Mouse (Mus musculus) forebrain, postnatal 0 days (tissue): Measurements from ENCODE around the gene Thbs1. TPM values are rescaled to one million over a fixed set of nuclear protein-coding genes. Genes with fewer than 3 reads are reported as not detected.

Source experiments
- ATAC-seq: fragments of 200-750 bp; cut with Nextera tagmentation; 2 replicates; pipeline ENCODE4 v1.8.0; 2017; ENCODE audit warnings: mild to moderate bottlenecking, moderate library complexity
- DNase-seq: peaks from one replicate; pipeline ENCODE4 v3.0.0-alpha.2; 2015
- H3K27ac ChIP-seq: fragments of 300-500 bp; sonication (generic); 2 replicates; pipeline ENCODE4 v1.5.1; 2014; ENCODE audit warnings: low read depth, mild to moderate bottlenecking, antibody characterized with exemption, low read length, moderate library complexity, mixed read lengths
- H3K27me3 ChIP-seq: fragments of 300-500 bp; sonication (generic); 2 replicates; pipeline ENCODE4 v1.6.1; 2014; ENCODE audit warnings: mild to moderate bottlenecking, low read length, mixed read lengths; ENCODE audit not compliant: insufficient read depth
- H3K36me3 ChIP-seq: fragments of 300-500 bp; sonication (generic); 2 replicates; pipeline ENCODE4 v1.6.1; 2014; ENCODE audit warnings: mild to moderate bottlenecking, moderate library complexity; ENCODE audit not compliant: insufficient read depth
- H3K4me1 ChIP-seq: fragments of 300-500 bp; sonication (generic); 2 replicates; pipeline ENCODE4 v1.6.1; 2014; ENCODE audit warnings: antibody characterized with exemption; ENCODE audit not compliant: insufficient read depth
- H3K4me2 ChIP-seq: fragments of 300-500 bp; sonication (generic); 2 replicates; pipeline ENCODE4 v1.6.1; 2014; ENCODE audit warnings: low read depth, mild to moderate bottlenecking, moderate library complexity
- H3K4me3 ChIP-seq: fragments of 300-500 bp; sonication (generic); 2 replicates; pipeline ENCODE4 v1.5.1; 2014; ENCODE audit warnings: low read depth, low read length, mixed read lengths
- H3K9ac ChIP-seq: fragments of 300-500 bp; sonication (generic); 2 replicates; pipeline ENCODE4 v1.6.1; 2014; ENCODE audit warnings: mild to moderate bottlenecking
- H3K9me3 ChIP-seq: fragments of 300-500 bp; sonication (generic); 2 replicates; pipeline ENCODE4 v1.6.1; 2016; ENCODE audit warnings: low read length
- CTCF ChIP-seq: sonication (generic); IDR thresholded peaks from 2 replicates; pipeline ENCODE4 v1.5.1; 2016; ENCODE audit warnings: antibody characterized with exemption, control low read depth, low read depth
- WGBS: fragments of 180-500 bp; shearing (Covaris S2); extraction: QIAGEN DNeasy Blood & Tissue Kit; methylation state at CpG from one replicate; pipeline ENCODE4 v1.1.7; 2014; 5-methylcytosine and 5-hydroxymethylcytosine counted together
- polyA plus RNA-seq: library from polyadenylated mRNA; unstranded; fragments of >200 nt; fragmentation: Nextera tagmentation; extraction: Ambion mirVana; gene quantifications from 2 replicates; pipeline ENCODE4 v1.2.1, GENCODE M21; 2015
- total RNA-seq: library from RNA; depleted of rRNA; stranded (reverse); fragments of >200 nt; gene quantifications from 2 replicates; pipeline ENCODE4 v1.2.3, GENCODE M21; 2014; rRNA removed

Gene Thbs1
- total and polyA plus RNA-seq, 2 experiments from 2014 or later = 4.4 to 16.0 TPM

GRCm38 (mm10) chr2:118160991-118161390 is 49.3 kb downstream of the Thbs1 start:
- Histone ChIP-seq H3K9ac (no peak overlapping the region), H3K4me3 (no peak overlapping the region), H3K36me3 (no peaks in the 10 kb centered on the region), H3K27ac (no peak overlapping the region), H3K4me2 (no peak overlapping the region), H3K4me1 (no peaks in the 10 kb centered on the region), H3K9me3 (no peaks in the 10 kb centered on the region), H3K27me3 (no peaks in the 10 kb centered on the region)
- 40% methylated on average over 2 of the region's 2 CpGs for WGBS
- DNase-seq (no peak), ATAC-seq (no peak)
- TF ChIP-seq CTCF = no peak

GRCm38 (mm10) chr2:118162486-118162885 is 50.8 kb downstream of the Thbs1 start:
- no peak for ATAC-seq
- H3K36me3 ChIP-seq = no peaks in the 10 kb centered on the region

GRCm38 (mm10) chr2:118164137-118164536 is 52.5 kb downstream of the Thbs1 start:
- H3K27ac ChIP-seq = no peak overlapping the region
- TF ChIP-seq CTCF = no peak
- no peaks in the 10 kb centered on the region for H3K9me3 ChIP-seq
- H3K4me1 ChIP-seq = no peaks in the 10 kb centered on the region
- WGBS = 75% methylated on average over 6 of the region's 6 CpGs
- DNase-seq = no peak
- H3K4me2 ChIP-seq = no peak overlapping the region
- no peaks in the 10 kb centered on the region for H3K36me3 ChIP-seq
- H3K9ac ChIP-seq = no peak overlapping the region
- no peak overlapping the region for H3K4me3 ChIP-seq
- no peak for ATAC-seq
- no peaks in the 10 kb centered on the region for H3K27me3 ChIP-seq

More at GRCm38 (mm10) chr2:118162486-118162885, 50.8 kb downstream of the Thbs1 start:
- no peak for TF ChIP-seq CTCF
- Histone ChIP-seq H3K9me3 (no peaks in the 10 kb centered on the region), H3K27ac (no peak overlapping the region), H3K4me1 (no peaks in the 10 kb centered on the region), H3K4me3 (no peak overlapping the region), H3K4me2 (no peak overlapping the region), H3K27me3 (no peaks in the 10 kb centered on the region), H3K9ac (no peak overlapping the region)
- no peak for DNase-seq
- WGBS = 84% methylated on average over 5 of the region's 5 CpGs

GRCm38 (mm10) chr2:118165691-118166090 is 54.0 kb downstream of the Thbs1 start:
- no peak overlapping the region for H3K4me3 ChIP-seq
- no peak for TF ChIP-seq CTCF
- H3K4me1 ChIP-seq = no peaks in the 10 kb centered on the region
- 94% methylated on average over 2 of the region's 2 CpGs for WGBS
- no peak overlapping the region for H3K27ac ChIP-seq
- H3K9me3 ChIP-seq = no peaks in the 10 kb centered on the region
- no peak overlapping the region for H3K4me2 ChIP-seq
- H3K27me3 ChIP-seq = no peaks in the 10 kb centered on the region
- DNase-seq (no peak), ATAC-seq (no peak)
- no peak overlapping the region for H3K9ac ChIP-seq
- no peaks in the 10 kb centered on the region for H3K36me3 ChIP-seq

- Histone ChIP-seq H3K36me3 (no peaks in the 10 kb centered on the region), H3K4me3 (no peak overlapping the region), H3K4me2 (no peak overlapping the region), H3K27me3 (no peaks in the 10 kb centered on the region), H3K9me3 (no peaks in the 10 kb centered on the region), H3K4me1 (no peaks in the 10 kb centered on the region), H3K27ac (no peak overlapping the region), H3K9ac (no peak overlapping the region)
- ATAC-seq (no peak), DNase-seq (no peak)
- no peak for TF ChIP-seq CTCF
- 43% methylated on average over 4 of the region's 4 CpGs for WGBS
Observed at GRCm38 (mm10) chr2:118167731-118168130, 56.1 kb downstream of the Thbs1 start.

- no peaks in the 10 kb centered on the region for H3K27me3 ChIP-seq
- no peak overlapping the region for H3K9ac ChIP-seq
- no peaks in the 10 kb centered on the region for H3K4me1 ChIP-seq
- ATAC-seq = no peak
- H3K9me3 ChIP-seq = no peaks in the 10 kb centered on the region
- no peaks in the 10 kb centered on the region for H3K36me3 ChIP-seq
- 51% methylated on average over 1 of the region's 1 CpGs for WGBS
- H3K27ac ChIP-seq = no peak overlapping the region
- no peak for TF ChIP-seq CTCF
- DNase-seq = no peak
- no peak overlapping the region for H3K4me3 ChIP-seq
- H3K4me2 ChIP-seq = no peak overlapping the region
Observed at GRCm38 (mm10) chr2:118168225-118168624, 56.5 kb downstream of the Thbs1 start.

- Histone ChIP-seq H3K4me1 (0 out of 2 replicates have a peak, but pooled peaks cover 2% of the 10 kb centered on the region), H3K9me3 (no peaks in the 10 kb centered on the region), H3K27me3 (no peaks in the 10 kb centered on the region), H3K9ac (no peak overlapping the region), H3K4me3 (no peak overlapping the region), H3K4me2 (no peak overlapping the region), H3K36me3 (no peaks in the 10 kb centered on the region), H3K27ac (no peak overlapping the region)
- ATAC-seq = no peak
- DNase-seq = no peak
- 83% methylated on average over 10 of the region's 10 CpGs for WGBS
- TF ChIP-seq CTCF = no peak
Observed at GRCm38 (mm10) chr2:118174558-118175383, 63.1 kb downstream of the Thbs1 start.

Other genes with a start within 250 kb of the Thbs1 start
- 2.9 and 3.7 TPM in 2 replicates for gene Fsip1, start 145.1 kb downstream of the Thbs1 start, total RNA-seq
- gene Fsip1, start 145.1 kb downstream of the Thbs1 start, polyA plus RNA-seq = 4.0 and 5.7 TPM in 2 replicates